Mouse (Mus musculus): ENCODE results near the gene Spata48. TPM values are rescaled to one million over a fixed set of nuclear protein-coding genes. Genes with fewer than 3 reads are reported as not detected.

Spata48 gene
- polyA plus RNA-seq, 1 experiment: 4.0 TPM

GRCm38 (mm10) chr11:11484378-11484777 lies 22.5 kb downstream of the Spata48 start:
- TF ChIP-seq CTCF (IDR thresholded peaks at IDR 0.05; ENCODE audit: borderline replicate concordance, control insufficient read depth, extremely low read depth, insufficient read depth, low read length, poor library complexity) (no peak), POLR2A (IDR thresholded peaks at IDR 0.05; ENCODE audit: control insufficient read depth, extremely low read depth, insufficient read depth, low read length, poor library complexity) (no peak)
- WGBS: 59% methylated on average over 8 of the region's 8 CpGs

GRCm38 (mm10) chr11:11492044-11492443 lies 30.1 kb downstream of the Spata48 start:
- 95% methylated on average over 5 of the region's 5 CpGs for WGBS

More at GRCm38 (mm10) chr11:11484378-11484777, 22.5 kb downstream of the Spata48 start:
- Histone ChIP-seq H3K27me3 (ENCODE audit: control insufficient read depth, insufficient read depth, low read length) (no peaks in the 10 kb centered on the region), H3K4me3 (ENCODE audit: control insufficient read depth, insufficient read depth, low read length) (no peak overlapping the region), H3K4me1 (replicated peaks; ENCODE audit: control insufficient read depth, insufficient read depth, low read length) (no peaks in the 10 kb centered on the region), H3K27ac (ENCODE audit: control insufficient read depth, insufficient read depth, low read length) (no peak overlapping the region), H3K36me3 (ENCODE audit: control insufficient read depth, insufficient read depth, low read length) (no peaks in the 10 kb centered on the region)
- DNase-seq: no peak

GRCm38 (mm10) chr11:11495697-11496096 lies 33.8 kb downstream of the Spata48 start:
- H3K4me1 ChIP-seq (replicated peaks; ENCODE audit: control insufficient read depth, insufficient read depth, low read length): 0 out of 2 replicates have a peak, but pooled peaks cover 2% of the 10 kb centered on the region
- no peak for DNase-seq
- H3K27me3 ChIP-seq (ENCODE audit: control insufficient read depth, insufficient read depth, low read length): no peaks in the 10 kb centered on the region
- WGBS: 96% methylated on average over 2 of the region's 2 CpGs
- no peak for TF ChIP-seq POLR2A (IDR thresholded peaks at IDR 0.05; ENCODE audit: control insufficient read depth, extremely low read depth, insufficient read depth, low read length, poor library complexity)
- no peak for TF ChIP-seq CTCF (IDR thresholded peaks at IDR 0.05; ENCODE audit: borderline replicate concordance, control insufficient read depth, extremely low read depth, insufficient read depth, low read length, poor library complexity)
- H3K27ac ChIP-seq (ENCODE audit: control insufficient read depth, insufficient read depth, low read length): no peak overlapping the region
- H3K36me3 ChIP-seq (ENCODE audit: control insufficient read depth, insufficient read depth, low read length): no peaks in the 10 kb centered on the region
- H3K4me3 ChIP-seq (ENCODE audit: control insufficient read depth, insufficient read depth, low read length): no peak overlapping the region

More at GRCm38 (mm10) chr11:11492044-11492443, 30.1 kb downstream of the Spata48 start:
- H3K27ac ChIP-seq (ENCODE audit: control insufficient read depth, insufficient read depth, low read length): no peak overlapping the region
- no peak for TF ChIP-seq POLR2A (IDR thresholded peaks at IDR 0.05; ENCODE audit: control insufficient read depth, extremely low read depth, insufficient read depth, low read length, poor library complexity)
- TF ChIP-seq CTCF (IDR thresholded peaks at IDR 0.05; ENCODE audit: borderline replicate concordance, control insufficient read depth, extremely low read depth, insufficient read depth, low read length, poor library complexity): no peak
- no peaks in the 10 kb centered on the region for H3K36me3 ChIP-seq (ENCODE audit: control insufficient read depth, insufficient read depth, low read length)
- no peak for DNase-seq
- no peak overlapping the region for H3K4me3 ChIP-seq (ENCODE audit: control insufficient read depth, insufficient read depth, low read length)
- no peaks in the 10 kb centered on the region for H3K4me1 ChIP-seq (replicated peaks; ENCODE audit: control insufficient read depth, insufficient read depth, low read length)
- no peaks in the 10 kb centered on the region for H3K27me3 ChIP-seq (ENCODE audit: control insufficient read depth, insufficient read depth, low read length)

- Histone ChIP-seq H3K36me3 (ENCODE audit: control insufficient read depth, insufficient read depth, low read length) (no peaks in the 10 kb centered on the region), H3K4me1 (replicated peaks; ENCODE audit: control insufficient read depth, insufficient read depth, low read length) (peaks cover 2% of the 10 kb centered on the region; the same call in 1 of the 2 replicates), H3K27ac (ENCODE audit: control insufficient read depth, insufficient read depth, low read length) (no peak overlapping the region; the same call in 1 of the 2 replicates), H3K27me3 (ENCODE audit: control insufficient read depth, insufficient read depth, low read length) (no peaks in the 10 kb centered on the region), H3K4me3 (ENCODE audit: control insufficient read depth, insufficient read depth, low read length) (no peak overlapping the region)
- 26% methylated on average over 10 of the region's 10 CpGs for WGBS
- DNase-seq: peak; percentile 69
- TF ChIP-seq CTCF (IDR thresholded peaks at IDR 0.05; ENCODE audit: borderline replicate concordance, control insufficient read depth, extremely low read depth, insufficient read depth, low read length, poor library complexity) (no peak), POLR2A (IDR thresholded peaks at IDR 0.05; ENCODE audit: control insufficient read depth, extremely low read depth, insufficient read depth, low read length, poor library complexity) (no peak)
Measured at GRCm38 (mm10) chr11:11499944-11500343, 38.0 kb downstream of the Spata48 start.

GRCm38 (mm10) chr11:11506187-11506586 lies 44.3 kb downstream of the Spata48 start:
- no peak overlapping the region for H3K4me3 ChIP-seq (ENCODE audit: control insufficient read depth, insufficient read depth, low read length)
- H3K4me1 ChIP-seq (replicated peaks; ENCODE audit: control insufficient read depth, insufficient read depth, low read length): peaks cover 25% of the 10 kb centered on the region
- TF ChIP-seq CTCF (IDR thresholded peaks at IDR 0.05; ENCODE audit: borderline replicate concordance, control insufficient read depth, extremely low read depth, insufficient read depth, low read length, poor library complexity) (no peak), POLR2A (IDR thresholded peaks at IDR 0.05; ENCODE audit: control insufficient read depth, extremely low read depth, insufficient read depth, low read length, poor library complexity) (no peak)
- 4% methylated on average over 2 of the region's 2 CpGs for WGBS
- peak; percentile 72 for DNase-seq
- H3K36me3 ChIP-seq (ENCODE audit: control insufficient read depth, insufficient read depth, low read length): no peaks in the 10 kb centered on the region
- peak overlapping the region; percentile 85 for H3K27ac ChIP-seq (ENCODE audit: control insufficient read depth, insufficient read depth, low read length)
- H3K27me3 ChIP-seq (ENCODE audit: control insufficient read depth, insufficient read depth, low read length): no peaks in the 10 kb centered on the region

GRCm38 (mm10) chr11:11509413-11509812 lies 47.5 kb downstream of the Spata48 start:
- Histone ChIP-seq H3K4me1 (replicated peaks; ENCODE audit: control insufficient read depth, insufficient read depth, low read length) (peaks cover 36% of the 10 kb centered on the region), H3K27ac (ENCODE audit: control insufficient read depth, insufficient read depth, low read length) (no peak overlapping the region; the same call in 1 of the 2 replicates), H3K36me3 (ENCODE audit: control insufficient read depth, insufficient read depth, low read length) (no peaks in the 10 kb centered on the region), H3K27me3 (ENCODE audit: control insufficient read depth, insufficient read depth, low read length) (no peaks in the 10 kb centered on the region), H3K4me3 (ENCODE audit: control insufficient read depth, insufficient read depth, low read length) (no peak overlapping the region)
- WGBS: 94% methylated on average over 2 of the region's 2 CpGs
- no peak for DNase-seq
- TF ChIP-seq CTCF (IDR thresholded peaks at IDR 0.05; ENCODE audit: borderline replicate concordance, control insufficient read depth, extremely low read depth, insufficient read depth, low read length, poor library complexity) (no peak), POLR2A (IDR thresholded peaks at IDR 0.05; ENCODE audit: control insufficient read depth, extremely low read depth, insufficient read depth, low read length, poor library complexity) (no peak)

- Histone ChIP-seq H3K4me3 (ENCODE audit: control insufficient read depth, insufficient read depth, low read length) (no peak overlapping the region), H3K36me3 (ENCODE audit: control insufficient read depth, insufficient read depth, low read length) (no peaks in the 10 kb centered on the region), H3K27ac (ENCODE audit: control insufficient read depth, insufficient read depth, low read length) (peak overlapping the region; percentile 91), H3K27me3 (ENCODE audit: control insufficient read depth, insufficient read depth, low read length) (no peaks in the 10 kb centered on the region), H3K4me1 (replicated peaks; ENCODE audit: control insufficient read depth, insufficient read depth, low read length) (peaks cover 35% of the 10 kb centered on the region)
- DNase-seq: no peak
- 5% methylated on average over 2 of the region's 2 CpGs for WGBS
- TF ChIP-seq CTCF (IDR thresholded peaks at IDR 0.05; ENCODE audit: borderline replicate concordance, control insufficient read depth, extremely low read depth, insufficient read depth, low read length, poor library complexity) (no peak), POLR2A (IDR thresholded peaks at IDR 0.05; ENCODE audit: control insufficient read depth, extremely low read depth, insufficient read depth, low read length, poor library complexity) (no peak)
Measured at GRCm38 (mm10) chr11:11512056-11512455, 50.2 kb downstream of the Spata48 start.

Measured in thymus, adult 2 months (tissue).